Mouse (Mus musculus): ENCODE data around the gene Tat.

DNA sequence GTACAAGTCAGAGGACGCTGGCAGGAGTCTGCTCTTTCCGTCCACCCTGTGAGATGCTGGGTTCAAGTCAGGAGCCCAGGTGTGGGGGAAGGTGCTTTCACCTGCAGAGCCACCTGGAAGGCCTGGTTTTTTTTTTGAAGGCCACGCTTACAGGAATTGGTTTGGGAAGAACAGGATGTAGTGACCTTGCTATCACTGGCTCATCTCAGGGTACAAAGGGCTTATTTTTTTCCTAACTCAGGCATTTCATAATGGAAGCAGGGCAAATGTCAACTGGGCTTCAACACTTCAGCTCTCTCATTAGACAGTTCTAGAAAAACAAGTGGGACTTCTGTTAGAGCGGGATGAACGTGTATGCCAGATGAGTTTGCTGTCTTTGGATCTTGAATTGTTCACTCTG is 14.1 kb downstream of the Tat start:
- no peak for TF ChIP-seq USF1 (IDR thresholded peaks at IDR 0.05; ENCODE audit: low read depth)
- no peak for TF ChIP-seq CTCF (IDR thresholded peaks at IDR 0.05; ENCODE audit: control insufficient read depth, insufficient read depth, insufficient read length)
- no peak for TF ChIP-seq MYOG (IDR thresholded peaks at IDR 0.05; ENCODE audit: control insufficient read depth, extremely low read depth, insufficient read length)
- no peak for TF ChIP-seq CEBPB (IDR thresholded peaks at IDR 0.05; ENCODE audit: low read depth)
- no peak for TF ChIP-seq MAX (IDR thresholded peaks at IDR 0.05)
- no peak for TF ChIP-seq MYOD1 (IDR thresholded peaks at IDR 0.05; ENCODE audit: control insufficient read depth, insufficient read length, low read depth)
